ENCODE assay signal across 20 mouse cellular contexts in genomic region chr11:99316543-99316942, GRCm38 (mm10). TPM values are rescaled to one million over a fixed set of nuclear protein-coding genes. Genes with fewer than 3 reads are reported as not detected.
"Had no signal": no experiment of that assay in that cellular context is flagged by ENCODE, and none has a peak within 500 bp of the region (broad histone marks: within the 10 kb centered on the region; RNA-seq: fewer than 3 reads in every experiment).

No protein-coding gene starts in this region.

- H3K4me1 ChIP-seq: limb, embryonic 13.5 days had no signal

- H3K27ac ChIP-seq: limb, embryonic 13.5 days; liver, embryonic 14.5 days; midbrain, embryonic 10.5 days; neural tube, embryonic 15.5 days had no signal

- H3K27me3 ChIP-seq: limb, embryonic 13.5 days; neural tube, embryonic 15.5 days had no signal

- H3K9me3 ChIP-seq: limb, embryonic 13.5 days; midbrain, embryonic 10.5 days; neural tube, embryonic 15.5 days had no signal

- H3K4me2 ChIP-seq: limb, embryonic 13.5 days; neural tube, embryonic 15.5 days had no signal

- H3K36me3 ChIP-seq: limb, embryonic 13.5 days; midbrain, embryonic 10.5 days; neural tube, embryonic 15.5 days had no signal

- H3K9ac ChIP-seq: limb, embryonic 13.5 days; liver, embryonic 14.5 days; neural tube, embryonic 15.5 days had no signal

- DNase-seq: kidney, adult 8-10 months; kidney, postnatal 14 days; left cerebral cortex, postnatal 4 days; lung, adult 18-20 months; lung, postnatal 4 days; midbrain, embryonic 14.5 days; right cerebral cortex, adult 18-20 months; right cerebral cortex, postnatal 25 days; thymus, postnatal 36 days had no signal

- H3K4me3 ChIP-seq: limb, embryonic 13.5 days; midbrain, embryonic 10.5 days; myocyte; neural tube, embryonic 15.5 days had no signal

RNA-seq across cellular contexts. Expression of gene Krt25, which starts 6.2 kb away (rescaled TPM):
- polyA plus RNA-seq: large intestine, adult 2 months; limb, embryonic 13.5 days; liver, adult 2 months; liver, embryonic 14.5 days; midbrain, embryonic 10.5 days; midbrain, embryonic 14.5 days; myocyte; small intestine, adult 2 months had no signal

RNA-seq across cellular contexts. Expression of gene Krt26, which starts 21.2 kb away (rescaled TPM):
- polyA plus RNA-seq: large intestine, adult 2 months; limb, embryonic 13.5 days; liver, adult 2 months; liver, embryonic 14.5 days; myocyte; small intestine, adult 2 months; stomach, embryonic 16.5 days; thymus, postnatal 0 days had no signal

RNA-seq across cellular contexts. Expression of gene Krt24, which starts 31.5 kb away (rescaled TPM):
- polyA plus RNA-seq: large intestine, adult 2 months; liver, adult 2 months; liver, embryonic 14.5 days; midbrain, embryonic 10.5 days; midbrain, embryonic 14.5 days; myocyte; neural tube, embryonic 11.5 days; neural tube, embryonic 15.5 days; small intestine, adult 2 months; stomach, embryonic 16.5 days had no signal

RNA-seq across cellular contexts. Expression of gene Krt27, which starts 34.4 kb away (rescaled TPM):
- polyA plus RNA-seq: large intestine, adult 2 months; limb, embryonic 13.5 days; liver, adult 2 months; liver, embryonic 14.5 days; midbrain, embryonic 10.5 days; midbrain, embryonic 14.5 days; myocyte; neural tube, embryonic 11.5 days; small intestine, adult 2 months; stomach, embryonic 16.5 days had no signal

RNA-seq across cellular contexts. Expression of gene Krt28, which starts 58.2 kb away (rescaled TPM):
- polyA plus RNA-seq: liver, adult 2 months; liver, embryonic 14.5 days; small intestine, adult 2 months had no signal
